Mouse (Mus musculus) kidney, adult 2 months (tissue): ENCODE measurements around the gene Ntm. TPM values are rescaled to one million over a fixed set of nuclear protein-coding genes. Genes with fewer than 3 reads are reported as not detected.

Experiments used
- DNase-seq: peaks from one replicate; pipeline ENCODE4 v3.0.0; 2021
- H3K27ac ChIP-seq: fragments of 200-500 bp; 2 replicates; pipeline ENCODE4 v1.5.1; 2012; ENCODE audit warnings: low read depth, low read length, control low read depth, inconsistent platforms; ENCODE audit not compliant: insufficient read depth
- H3K27me3 ChIP-seq: fragments of 200-500 bp; replicated peaks from 2 replicates; pipeline ENCODE4 v1.6.1; 2012; ENCODE audit warnings: mild to moderate bottlenecking, moderate library complexity, low read length, inconsistent platforms; ENCODE audit not compliant: control insufficient read depth, insufficient read depth
- H3K36me3 ChIP-seq: fragments of 200-500 bp; 2 replicates; pipeline ENCODE4 v1.6.1; 2012; ENCODE audit warnings: mild to moderate bottlenecking, moderate library complexity, low read length, inconsistent platforms; ENCODE audit not compliant: control insufficient read depth, insufficient read depth
- H3K4me1 ChIP-seq: fragments of 200-500 bp; 2 replicates; pipeline ENCODE4 v1.6.1; 2011; ENCODE audit warnings: low read length; ENCODE audit not compliant: control insufficient read depth, insufficient read depth
- H3K4me3 ChIP-seq: fragments of 200-500 bp; 2 replicates; pipeline ENCODE4 v1.5.1; 2011; ENCODE audit warnings: mild to moderate bottlenecking, low read depth, low read length, control low read depth; ENCODE audit not compliant: insufficient read depth
- CTCF ChIP-seq: fragments of 200-500 bp; conservative IDR thresholded peaks from 2 replicates; pipeline ENCODE4 v1.5.1; 2011; ENCODE audit warnings: low read depth, mild to moderate bottlenecking, control low read depth, low read length, moderate library complexity, mixed read lengths; ENCODE audit not compliant: insufficient read depth, insufficient read length
- POLR2A ChIP-seq: fragments of 200-500 bp; IDR thresholded peaks from one replicate; pipeline ENCODE4 v1.6.1; 2011; ENCODE audit warnings: low read depth, low read length, control low read depth
- WGBS: fragments of 180-500 bp; shearing (Covaris S2); methylation state at CpG from one replicate; pipeline ENCODE4 v1.1.7; 2018; 5-methylcytosine and 5-hydroxymethylcytosine counted together
- polyA plus RNA-seq: library from polyadenylated mRNA; depleted of rRNA; stranded (reverse); fragments of >200 nt; gene quantifications from 2 replicates; pipeline ENCODE4 v1.2.3, GENCODE M21; 2012

Gene Ntm
- polyA plus RNA-seq, 1 experiment: 0.74 TPM

DNA sequence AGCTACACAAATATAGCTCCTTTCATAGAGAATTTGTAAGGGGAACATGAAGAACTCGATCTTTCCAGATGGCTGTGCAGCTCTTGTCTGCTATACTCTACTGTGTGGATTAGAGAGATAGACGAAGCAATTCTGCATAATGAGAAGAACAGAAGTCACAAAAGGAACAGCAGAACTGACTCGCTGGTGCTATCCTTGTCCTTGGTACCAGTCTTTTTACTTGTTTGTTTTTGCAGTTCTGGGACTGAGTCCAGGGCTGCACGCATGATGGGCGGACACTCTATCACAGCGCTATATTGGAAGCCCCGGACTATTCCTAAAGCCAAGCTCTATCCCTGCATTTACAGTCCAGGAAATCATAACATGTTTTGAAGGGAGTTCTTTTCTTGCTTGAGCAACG lies 637.8 kb downstream of the Ntm start:
- no peak overlapping the region for H3K4me3 ChIP-seq
- no peaks in the 10 kb centered on the region for H3K27me3 ChIP-seq
- TF ChIP-seq CTCF (no peak), POLR2A (no peak)
- DNase-seq: no peak
- H3K4me1 ChIP-seq: no peaks in the 10 kb centered on the region
- WGBS: 68% methylated on average over 8 of the region's 8 CpGs
- H3K36me3 ChIP-seq: no peaks in the 10 kb centered on the region
- no peak overlapping the region for H3K27ac ChIP-seq

DNA sequence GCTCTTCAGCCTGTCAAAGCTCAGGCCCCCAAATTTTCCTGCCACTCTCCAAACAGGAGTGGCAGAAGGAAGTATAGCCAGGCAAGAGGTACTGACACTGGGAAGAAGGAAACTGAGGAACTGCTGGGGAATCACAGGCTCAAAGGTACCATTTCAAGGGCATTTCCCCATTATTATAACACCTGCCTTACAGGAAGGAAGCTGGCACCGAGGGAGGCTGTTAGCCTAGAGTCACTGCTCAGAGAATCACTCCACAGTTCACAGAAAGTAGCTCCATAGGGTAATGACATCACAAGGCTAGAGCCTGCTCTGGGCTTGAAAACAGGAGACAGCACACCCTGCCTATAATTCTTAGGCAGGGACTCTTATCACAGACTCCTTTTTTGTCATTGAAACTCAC lies 643.7 kb downstream of the Ntm start:
- no peaks in the 10 kb centered on the region for H3K27me3 ChIP-seq
- H3K36me3 ChIP-seq: no peaks in the 10 kb centered on the region
- H3K4me1 ChIP-seq: no peaks in the 10 kb centered on the region
- WGBS: 27% methylated on average over 1 of the region's 1 CpGs
- no peak for DNase-seq
- TF ChIP-seq CTCF: no peak
- TF ChIP-seq POLR2A: no peak
- no peak overlapping the region for H3K27ac ChIP-seq
- no peak overlapping the region for H3K4me3 ChIP-seq

DNA sequence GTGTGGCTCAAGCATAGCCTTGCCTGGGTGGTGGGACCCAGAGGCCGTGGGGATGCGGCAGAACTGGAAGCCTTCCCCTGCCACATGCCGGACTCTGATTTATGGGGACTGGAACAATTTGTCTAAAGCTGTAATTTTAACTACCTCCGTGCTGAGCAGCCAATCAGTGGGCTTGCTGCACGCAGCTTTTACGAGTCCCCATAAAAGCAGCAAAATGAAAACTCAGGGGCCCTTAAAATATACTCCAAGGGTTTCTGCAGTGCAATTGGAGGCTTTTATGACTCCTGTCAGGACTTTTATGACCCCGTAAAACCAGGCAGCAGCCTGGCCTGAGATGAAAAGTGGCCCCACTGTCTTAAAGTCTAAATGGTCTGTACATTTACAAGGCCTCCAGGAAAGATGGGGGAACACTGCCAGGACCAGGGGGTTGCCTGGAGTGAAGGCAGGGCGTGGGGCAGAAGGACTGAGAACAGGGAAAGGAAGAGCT lies 644.2 kb downstream of the Ntm start:
- no peaks in the 10 kb centered on the region for H3K27me3 ChIP-seq
- TF ChIP-seq CTCF (no peak), POLR2A (no peak)
- H3K4me1 ChIP-seq: no peaks in the 10 kb centered on the region
- no peak overlapping the region for H3K4me3 ChIP-seq
- WGBS: 31% methylated on average over 8 of the region's 8 CpGs
- no peak overlapping the region for H3K27ac ChIP-seq
- no peaks in the 10 kb centered on the region for H3K36me3 ChIP-seq
- DNase-seq: no peak

DNA sequence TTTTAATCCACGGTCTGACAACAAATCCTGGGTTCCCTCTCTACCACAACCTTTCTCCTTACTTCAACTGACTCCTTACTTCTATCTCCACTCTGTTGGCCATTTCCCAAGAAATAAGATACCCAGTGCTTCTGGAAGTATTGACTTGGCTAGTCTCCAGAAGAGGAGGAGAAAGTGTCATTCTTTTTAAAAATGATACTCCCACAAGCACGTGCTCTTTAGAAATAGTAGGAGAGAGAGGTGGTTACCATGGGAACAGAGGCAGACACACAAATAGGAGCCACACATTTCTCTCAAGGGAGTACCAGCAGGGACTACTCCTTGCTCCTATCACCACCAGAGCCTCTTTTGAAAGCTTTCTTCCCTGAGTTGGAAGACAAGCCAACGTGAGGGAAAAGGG lies 645.3 kb downstream of the Ntm start:
- Histone ChIP-seq H3K36me3 (no peaks in the 10 kb centered on the region), H3K27ac (no peak overlapping the region), H3K27me3 (no peaks in the 10 kb centered on the region), H3K4me1 (no peaks in the 10 kb centered on the region), H3K4me3 (no peak overlapping the region)
- TF ChIP-seq CTCF (no peak), POLR2A (no peak)
- no peak for DNase-seq
- 29% methylated on average over 3 of the region's 3 CpGs for WGBS

DNA sequence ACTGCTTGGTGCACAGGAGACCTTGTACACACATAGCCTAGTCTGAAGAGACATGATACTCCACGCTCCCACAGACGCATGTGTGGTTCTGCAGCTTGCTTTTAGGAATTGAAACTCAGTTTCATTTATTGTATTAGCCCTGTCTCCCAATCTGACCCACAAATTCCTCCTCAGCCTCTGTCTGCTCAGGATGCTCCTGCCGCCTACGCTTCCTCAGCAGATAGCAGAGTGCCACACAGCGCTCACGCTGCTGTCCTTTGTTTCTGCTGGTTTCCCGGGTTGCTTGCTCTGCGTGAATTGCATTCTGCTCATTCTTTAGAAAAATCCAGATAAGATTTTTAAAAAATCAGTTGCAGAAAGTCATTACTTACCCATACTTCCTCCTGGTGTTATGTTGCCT lies 647.1 kb downstream of the Ntm start:
- H3K4me3 ChIP-seq: no peak overlapping the region
- H3K36me3 ChIP-seq: no peaks in the 10 kb centered on the region
- no peak for TF ChIP-seq CTCF
- TF ChIP-seq POLR2A: no peak
- 74% methylated on average over 8 of the region's 8 CpGs for WGBS
- H3K27ac ChIP-seq: no peak overlapping the region
- no peaks in the 10 kb centered on the region for H3K27me3 ChIP-seq
- no peak for DNase-seq
- H3K4me1 ChIP-seq: no peaks in the 10 kb centered on the region

DNA sequence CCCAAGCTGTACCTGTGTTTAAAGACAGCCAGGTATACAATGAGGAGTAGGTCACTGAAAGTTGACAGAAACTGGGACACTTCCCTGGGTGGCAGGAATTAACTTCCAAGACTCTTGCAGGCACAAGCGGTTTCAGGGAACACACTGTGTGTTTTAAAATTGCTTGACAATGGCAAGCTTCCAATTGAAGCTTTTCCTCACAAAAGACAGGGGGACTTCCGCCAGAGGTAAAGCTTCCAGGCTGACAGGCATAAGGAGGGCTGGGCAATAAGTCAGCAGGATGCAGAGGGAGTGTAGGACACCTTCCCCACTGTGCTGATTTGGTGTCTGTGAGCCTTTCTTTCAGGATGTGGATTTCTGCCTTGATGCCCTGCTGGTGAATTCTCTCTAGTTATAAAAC lies 656.0 kb downstream of the Ntm start:
- no peaks in the 10 kb centered on the region for H3K36me3 ChIP-seq
- no peak for DNase-seq
- 33% methylated on average over 2 of the region's 2 CpGs for WGBS

DNA sequence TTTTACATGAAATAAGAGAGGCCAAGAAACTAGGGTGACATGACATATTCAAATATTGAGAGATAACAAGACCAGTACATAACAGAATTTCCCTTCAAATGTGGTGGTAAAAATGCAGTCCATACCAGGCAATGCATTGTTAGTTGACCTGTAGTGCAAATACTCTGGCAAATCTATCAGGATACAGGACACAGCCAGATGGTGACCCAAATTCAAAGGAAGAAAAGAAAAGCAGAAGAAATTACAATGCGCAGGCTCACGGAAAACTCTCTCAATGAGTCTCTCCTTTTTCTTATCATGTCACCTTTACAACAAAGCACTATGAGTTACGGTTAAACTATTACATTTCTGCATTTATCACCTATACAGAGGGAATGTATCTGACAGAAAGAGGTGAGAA lies 664.6 kb downstream of the Ntm start:
- Histone ChIP-seq H3K4me1 (no peaks in the 10 kb centered on the region), H3K27ac (no peak overlapping the region), H3K4me3 (no peak overlapping the region), H3K27me3 (no peaks in the 10 kb centered on the region; the same call in 1 of the 2 replicates), H3K36me3 (no peaks in the 10 kb centered on the region)
- DNase-seq: no peak
- TF ChIP-seq POLR2A: no peak
- TF ChIP-seq CTCF: no peak
- WGBS: 94% methylated on average over 3 of the region's 3 CpGs

More for the DNA sequence above, 656.0 kb downstream of the Ntm start:
- Histone ChIP-seq H3K27ac (no peak overlapping the region), H3K4me1 (no peaks in the 10 kb centered on the region), H3K4me3 (no peak overlapping the region), H3K27me3 (no peaks in the 10 kb centered on the region; the same call in 1 of the 2 replicates)
- TF ChIP-seq CTCF: no peak
- TF ChIP-seq POLR2A: no peak

DNA sequence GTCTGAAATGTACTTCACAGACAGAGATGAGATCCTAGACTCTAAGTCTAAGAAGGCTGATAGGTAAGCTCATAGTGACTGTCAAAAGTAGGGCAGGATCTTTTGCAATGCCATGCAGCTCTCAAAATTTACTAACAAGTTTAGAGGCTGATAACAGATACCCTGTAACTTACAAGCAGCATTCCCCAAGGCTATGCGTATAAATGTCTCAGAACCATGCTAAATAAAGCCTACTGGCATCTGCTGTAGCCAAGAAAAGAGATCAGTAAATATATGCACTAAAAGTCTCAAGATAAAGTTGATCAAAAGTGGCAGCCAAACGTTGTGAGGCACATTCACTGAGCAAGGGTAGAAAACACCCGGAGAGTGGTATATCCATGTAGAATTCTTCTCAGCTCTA lies 666.2 kb downstream of the Ntm start:
- Histone ChIP-seq H3K4me3 (no peak overlapping the region), H3K27me3 (no peaks in the 10 kb centered on the region; the same call in 1 of the 2 replicates), H3K27ac (no peak overlapping the region), H3K4me1 (no peaks in the 10 kb centered on the region), H3K36me3 (no peaks in the 10 kb centered on the region)
- DNase-seq: no peak
- TF ChIP-seq POLR2A: no peak
- no peak for TF ChIP-seq CTCF
- 86% methylated on average over 3 of the region's 3 CpGs for WGBS
